Mouse (Mus musculus) embryonic facial prominence, embryonic 13.5 days (tissue): Measurements from ENCODE around the gene Nup205. TPM values are rescaled to one million over a fixed set of nuclear protein-coding genes. Genes with fewer than 3 reads are reported as not detected.

ENCODE experiments used
- ATAC-seq: fragments of 200-750 bp; cut with Nextera tagmentation; 2 replicates; pipeline ENCODE4 v1.8.0; 2017; ENCODE audit warnings: low read depth; ENCODE audit not compliant: insufficient number of reproducible peaks, insufficient read depth, low FRiP score, low TSS enrichment
- H3K27ac ChIP-seq: fragments of 300-500 bp; sonication (generic); 2 replicates; pipeline ENCODE4 v1.5.1; 2015; ENCODE audit warnings: moderate library complexity, mild to moderate bottlenecking, inconsistent platforms
- H3K27me3 ChIP-seq: fragments of 300-500 bp; sonication (generic); 2 replicates; pipeline ENCODE4 v1.6.1; 2015; ENCODE audit warnings: mild to moderate bottlenecking, inconsistent platforms
- H3K36me3 ChIP-seq: fragments of 300-500 bp; sonication (generic); 2 replicates; pipeline ENCODE4 v1.6.1; 2015; ENCODE audit warnings: mild to moderate bottlenecking, inconsistent platforms
- H3K4me1 ChIP-seq: fragments of 300-500 bp; sonication (generic); 2 replicates; pipeline ENCODE4 v1.6.1; 2015; ENCODE audit warnings: inconsistent platforms
- H3K4me2 ChIP-seq: fragments of 300-500 bp; sonication (generic); 2 replicates; pipeline ENCODE4 v1.6.1; 2015; ENCODE audit warnings: moderate library complexity, mild to moderate bottlenecking, inconsistent platforms
- H3K4me3 ChIP-seq: fragments of 300-500 bp; sonication (generic); 2 replicates; pipeline ENCODE4 v1.5.1; 2015; ENCODE audit warnings: mild to moderate bottlenecking, inconsistent platforms
- H3K9ac ChIP-seq: fragments of 300-500 bp; sonication (generic); 2 replicates; pipeline ENCODE4 v1.6.1; 2015; ENCODE audit warnings: mild to moderate bottlenecking, inconsistent platforms
- H3K9me3 ChIP-seq: fragments of 300-500 bp; sonication (generic); 2 replicates; pipeline ENCODE4 v1.6.1; 2016; ENCODE audit warnings: inconsistent platforms
- WGBS: fragments of 180-500 bp; shearing (Covaris S2); methylation state at CpG from one replicate; pipeline ENCODE4 v1.1.7; 2015; ENCODE audit warnings: mixed read lengths; 5-methylcytosine and 5-hydroxymethylcytosine counted together
- polyA plus RNA-seq: library from polyadenylated mRNA; unstranded; fragments of >200 nt; fragmentation: Nextera tagmentation; extraction: Ambion mirVana; gene quantifications from 2 replicates; pipeline ENCODE4 v1.2.1, GENCODE M21; 2015

Gene Nup205
- polyA plus RNA-seq, 1 experiment from 2014 or later = 31.2 TPM

- no peak for ATAC-seq
- Histone ChIP-seq H3K27me3 (no peaks in the 10 kb centered on the region), H3K27ac (no peak overlapping the region), H3K4me3 (no peak overlapping the region), H3K9ac (no peak overlapping the region), H3K36me3 (no peaks in the 10 kb centered on the region), H3K4me1 (no peaks in the 10 kb centered on the region), H3K9me3 (no peaks in the 10 kb centered on the region), H3K4me2 (no peak overlapping the region)
- 62% methylated on average over 2 of the region's 2 CpGs for WGBS
Measured at GRCm38 (mm10) chr6:35297001-35297400, 119.8 kb downstream of the Nup205 start.

Other genes with a start within 250 kb of the Nup205 start
- 0.38 and 0.63 TPM in 2 replicates for gene Slc23a4, start 189.0 kb upstream of the Nup205 start, polyA plus RNA-seq
- 35.9 and 37.4 TPM in 2 replicates for gene Cnot4, start 43.7 kb upstream of the Nup205 start, polyA plus RNA-seq
- gene Slc13a4, start 130.7 kb downstream of the Nup205 start, polyA plus RNA-seq = 0.19 and 0.58 TPM in 2 replicates
- 1.5 and 3.1 TPM in 2 replicates for gene Fam180a, start 148.7 kb downstream of the Nup205 start, polyA plus RNA-seq